Mouse (Mus musculus): ENCODE data around the gene Wdr43.

DNA sequence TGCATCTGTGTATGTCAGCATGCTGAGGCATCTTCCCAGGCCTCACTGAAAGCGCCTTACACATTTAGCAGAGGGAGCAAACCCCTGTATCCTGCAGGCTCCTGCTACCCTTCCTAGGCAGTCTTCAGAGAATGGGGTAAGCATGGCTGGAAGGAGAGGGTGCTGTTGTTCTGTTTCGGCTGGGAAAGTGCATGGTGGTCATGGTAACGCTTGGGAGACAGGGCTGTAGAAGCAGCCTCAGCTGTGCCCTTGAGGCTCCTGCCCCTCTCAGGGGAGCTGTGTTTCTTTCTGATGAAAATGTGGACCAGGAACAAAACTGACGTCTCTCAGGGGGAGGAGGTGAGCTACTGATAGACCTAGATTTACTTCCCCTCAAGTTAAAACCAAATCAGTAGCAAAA lies 92.0 kb downstream of the Wdr43 start:
- TF ChIP-seq POLR2A (IDR thresholded peaks at IDR 0.05; ENCODE audit: insufficient read length, low read depth) (no peak), MYOD1 (IDR thresholded peaks at IDR 0.05; ENCODE audit: control insufficient read depth in 1 of 3, insufficient read length in 2 of 3, low read depth in 2 of 3) (no peak), USF1 (IDR thresholded peaks at IDR 0.05; ENCODE audit: low read depth) (no peak), POLR2AphosphoS2 (IDR thresholded peaks at IDR 0.05; ENCODE audit: insufficient read length, low read depth) (no peak), TCF3 (IDR thresholded peaks at IDR 0.05; ENCODE audit: insufficient read length, low read depth) (no peak), MAX (IDR thresholded peaks at IDR 0.05; ENCODE audit: low read depth) (no peak), E2F4 (IDR thresholded peaks at IDR 0.05; ENCODE audit: insufficient read depth) (no peak), TCF12 (IDR thresholded peaks at IDR 0.05; ENCODE audit: insufficient read depth, poor library complexity, severe bottlenecking) (no peak), CEBPB (IDR thresholded peaks at IDR 0.05; ENCODE audit: insufficient read depth, poor library complexity, severe bottlenecking) (no peak)
